Mouse (Mus musculus): ENCODE measurements at regions not wholly inside any gene's neighbourhood (a gene's known extent, or its start where the extent isn't known, plus 50 kb on each side); places are given as distances from the start of the nearest gene placed in this dataset.
A peak's percentile ranks its signal among the peaks of the same experiment; 100 is the strongest.

GRCm38 (mm10) chr11:113042710-113043109 is 260.7 kb downstream of the Sox9 start:
- 54% methylated on average over 5 of the region's 5 CpGs for WGBS
- Histone ChIP-seq H3K27me3 (peaks cover 20% of the 10 kb centered on the region), H3K4me2 (replicated peaks) (no peak overlapping the region), H3K9me3 (no peaks in the 10 kb centered on the region), H3K36me3 (no peaks in the 10 kb centered on the region), H3K27ac (replicated peaks) (no peak overlapping the region), H3K4me3 (no peak overlapping the region), H3K9ac (replicated peaks) (no peak overlapping the region), H3K4me1 (peaks cover 32% of the 10 kb centered on the region)
- ATAC-seq (ENCODE audit: low FRiP score, low read depth), result no peak

GRCm38 (mm10) chr11:113046200-113047051 is 264.4 kb downstream of the Sox9 start:
- Histone ChIP-seq H3K4me3 (no peak overlapping the region), H3K4me2 (replicated peaks) (peak overlapping the region; percentile 38), H3K4me1 (peaks cover 39% of the 10 kb centered on the region), H3K9me3 (no peaks in the 10 kb centered on the region), H3K27ac (replicated peaks) (peak overlapping the region; percentile 78), H3K27me3 (peaks cover 20% of the 10 kb centered on the region), H3K9ac (replicated peaks) (no peak overlapping the region), H3K36me3 (no peaks in the 10 kb centered on the region)
- 24% methylated on average over 20 of the region's 20 CpGs for WGBS
- ATAC-seq (ENCODE audit: low FRiP score, low read depth), result peak; percentile 89

GRCm38 (mm10) chr11:113048158-113048557 is 266.1 kb downstream of the Sox9 start:
- Histone ChIP-seq H3K27me3 (peaks cover 20% of the 10 kb centered on the region), H3K36me3 (no peaks in the 10 kb centered on the region), H3K27ac (replicated peaks) (no peak overlapping the region), H3K9me3 (no peaks in the 10 kb centered on the region), H3K4me2 (replicated peaks) (no peak overlapping the region), H3K4me3 (no peak overlapping the region), H3K9ac (replicated peaks) (no peak overlapping the region), H3K4me1 (peaks cover 39% of the 10 kb centered on the region)
- 86% methylated on average over 7 of the region's 7 CpGs for WGBS
- ATAC-seq (ENCODE audit: low FRiP score, low read depth), result no peak

- Histone ChIP-seq H3K9me3 (no peaks in the 10 kb centered on the region), H3K36me3 (no peaks in the 10 kb centered on the region), H3K4me2 (replicated peaks) (no peak overlapping the region), H3K4me1 (peaks cover 38% of the 10 kb centered on the region), H3K4me3 (no peak overlapping the region), H3K27me3 (peaks cover 16% of the 10 kb centered on the region), H3K9ac (replicated peaks) (no peak overlapping the region), H3K27ac (replicated peaks) (no peak overlapping the region)
- 62% methylated on average over 8 of the region's 8 CpGs for WGBS
- ATAC-seq (ENCODE audit: low FRiP score, low read depth), result no peak
Measured at GRCm38 (mm10) chr11:113049593-113049992, 267.6 kb downstream of the Sox9 start.

- Histone ChIP-seq H3K27me3 (no peaks in the 10 kb centered on the region; the same call in 1 of the 2 replicates), H3K27ac (replicated peaks) (no peak overlapping the region)
- WGBS, result 95% methylated on average over 11 of the region's 11 CpGs
Measured at GRCm38 (mm10) chr11:113052536-113052935, 270.5 kb downstream of the Sox9 start.

GRCm38 (mm10) chr11:113056042-113056632 is 274.1 kb downstream of the Sox9 start:
- Histone ChIP-seq H3K4me2 (replicated peaks) (no peak overlapping the region), H3K9me3 (no peaks in the 10 kb centered on the region), H3K36me3 (no peaks in the 10 kb centered on the region), H3K27me3 (no peaks in the 10 kb centered on the region; the same call in 1 of the 2 replicates), H3K27ac (replicated peaks) (no peak overlapping the region), H3K9ac (replicated peaks) (no peak overlapping the region), H3K4me3 (no peak overlapping the region), H3K4me1 (peaks cover 25% of the 10 kb centered on the region)
- 80% methylated on average over 12 of the region's 12 CpGs for WGBS
- ATAC-seq (ENCODE audit: low FRiP score, low read depth), result no peak

More at GRCm38 (mm10) chr11:113052536-113052935, 270.5 kb downstream of the Sox9 start:
- Histone ChIP-seq H3K9ac (replicated peaks) (no peak overlapping the region), H3K4me3 (no peak overlapping the region), H3K4me2 (replicated peaks) (no peak overlapping the region), H3K9me3 (no peaks in the 10 kb centered on the region), H3K36me3 (no peaks in the 10 kb centered on the region), H3K4me1 (peaks cover 26% of the 10 kb centered on the region)
- no peak for ATAC-seq (ENCODE audit: low FRiP score, low read depth)

GRCm38 (mm10) chr11:113056824-113057223 is 274.8 kb downstream of the Sox9 start:
- ATAC-seq (ENCODE audit: low FRiP score, low read depth), result peak; percentile 41
- Histone ChIP-seq H3K27me3 (no peaks in the 10 kb centered on the region; the same call in 1 of the 2 replicates), H3K9ac (replicated peaks) (no peak overlapping the region), H3K36me3 (no peaks in the 10 kb centered on the region), H3K9me3 (no peaks in the 10 kb centered on the region), H3K4me2 (replicated peaks) (no peak overlapping the region), H3K27ac (replicated peaks) (no peak overlapping the region), H3K4me1 (peaks cover 25% of the 10 kb centered on the region), H3K4me3 (no peak overlapping the region)
- 28% methylated on average over 5 of the region's 5 CpGs for WGBS

GRCm38 (mm10) chr11:113070365-113070764 is 288.3 kb downstream of the Sox9 start:
- Histone ChIP-seq H3K4me1 (peaks cover 17% of the 10 kb centered on the region), H3K27me3 (peaks cover 14% of the 10 kb centered on the region), H3K4me2 (replicated peaks) (no peak overlapping the region), H3K27ac (replicated peaks) (no peak overlapping the region), H3K36me3 (no peaks in the 10 kb centered on the region), H3K4me3 (no peak overlapping the region), H3K9me3 (0 out of 2 replicates have a peak, but pooled peaks cover 3% of the 10 kb centered on the region), H3K9ac (replicated peaks) (no peak overlapping the region)
- 91% methylated on average over 4 of the region's 4 CpGs for WGBS
- ATAC-seq (ENCODE audit: low FRiP score, low read depth), result no peak

GRCm38 (mm10) chr11:113071942-113072341 is 289.9 kb downstream of the Sox9 start:
- 0 out of 2 replicates have a peak, but pooled peaks cover 5% of the 10 kb centered on the region for H3K9me3 ChIP-seq
- no peak overlapping the region for H3K4me2 ChIP-seq (replicated peaks)
- no peak overlapping the region for H3K9ac ChIP-seq (replicated peaks)
- H3K27ac ChIP-seq (replicated peaks), result no peak overlapping the region; the same call in 1 of the 2 replicates
- no peak for ATAC-seq (ENCODE audit: low FRiP score, low read depth)
- H3K4me1 ChIP-seq, result peaks cover 17% of the 10 kb centered on the region
- no peaks in the 10 kb centered on the region for H3K36me3 ChIP-seq
- no peak overlapping the region for H3K4me3 ChIP-seq
- WGBS, result 26% methylated on average over 10 of the region's 10 CpGs
- no peaks in the 10 kb centered on the region for H3K27me3 ChIP-seq

GRCm38 (mm10) chr11:113074328-113074727 is 292.3 kb downstream of the Sox9 start:
- Histone ChIP-seq H3K27ac (replicated peaks) (no peak overlapping the region), H3K4me3 (no peak overlapping the region), H3K9ac (replicated peaks) (no peak overlapping the region), H3K27me3 (no peaks in the 10 kb centered on the region), H3K36me3 (no peaks in the 10 kb centered on the region), H3K9me3 (0 out of 2 replicates have a peak, but pooled peaks cover 5% of the 10 kb centered on the region), H3K4me1 (peaks cover 17% of the 10 kb centered on the region), H3K4me2 (replicated peaks) (no peak overlapping the region)
- ATAC-seq (ENCODE audit: low FRiP score, low read depth), result no peak
- 94% methylated on average over 9 of the region's 9 CpGs for WGBS

- no peak for ATAC-seq (ENCODE audit: low FRiP score, low read depth)
- H3K27me3 ChIP-seq, result no peaks in the 10 kb centered on the region
Measured at GRCm38 (mm10) chr11:113076371-113076770, 294.3 kb downstream of the Sox9 start.

GRCm38 (mm10) chr11:113080311-113080710 is 298.3 kb downstream of the Sox9 start:
- WGBS, result 92% methylated on average over 2 of the region's 2 CpGs
- Histone ChIP-seq H3K9ac (replicated peaks) (no peak overlapping the region), H3K27me3 (peaks cover 3% of the 10 kb centered on the region; the same call in 1 of the 2 replicates), H3K27ac (replicated peaks) (no peak overlapping the region), H3K36me3 (no peaks in the 10 kb centered on the region), H3K4me3 (no peak overlapping the region), H3K4me1 (no peaks in the 10 kb centered on the region; the same call in 1 of the 2 replicates), H3K4me2 (replicated peaks) (no peak overlapping the region), H3K9me3 (0 out of 2 replicates have a peak, but pooled peaks cover 2% of the 10 kb centered on the region)
- ATAC-seq (ENCODE audit: low FRiP score, low read depth), result no peak

More at GRCm38 (mm10) chr11:113076371-113076770, 294.3 kb downstream of the Sox9 start:
- H3K36me3 ChIP-seq, result no peaks in the 10 kb centered on the region
- H3K4me2 ChIP-seq (replicated peaks), result no peak overlapping the region
- no peak overlapping the region for H3K27ac ChIP-seq (replicated peaks)
- H3K9ac ChIP-seq (replicated peaks), result no peak overlapping the region
- H3K9me3 ChIP-seq, result 0 out of 2 replicates have a peak, but pooled peaks cover 2% of the 10 kb centered on the region
- WGBS, result 95% methylated on average over 4 of the region's 4 CpGs
- no peak overlapping the region for H3K4me3 ChIP-seq
- peaks cover 14% of the 10 kb centered on the region for H3K4me1 ChIP-seq

Measured in midbrain, embryonic 12.5 days (tissue).